ENCODE assay signal across 9 mouse cellular contexts in genomic region chr9:13697041-13697811, GRCm38 (mm10). TPM values are rescaled to one million over a fixed set of nuclear protein-coding genes. Genes with fewer than 3 reads are reported as not detected.
DNase-seq lines count a peak whose midpoint lies in the region; ATAC-seq and TF ChIP-seq lines count a peak whose summit lies in the region.
"Had no signal": no experiment of that assay in that cellular context is flagged by ENCODE, and none has a peak within 500 bp of the region (broad histone marks: within the 10 kb centered on the region; RNA-seq: fewer than 3 reads in every experiment).

No protein-coding gene starts in this region.

- H3K27me3 ChIP-seq in lung, embryonic 15.5 days: no peaks in the 10 kb centered on the region
- H3K27me3 ChIP-seq in limb, embryonic 15.5 days: no peaks in the 10 kb centered on the region

- no peaks in the 10 kb centered on the region for H3K9me3 ChIP-seq in lung, embryonic 15.5 days
- H3K9me3 ChIP-seq in ES-E14 (ENCODE audit: control insufficient read depth, insufficient read depth, low read depth, low read length): no peaks in the 10 kb centered on the region
- H3K9me3 ChIP-seq in limb, embryonic 15.5 days: no peaks in the 10 kb centered on the region

- peak overlapping the region; percentile 24; the same call in 1 of the 2 replicates for H3K27ac ChIP-seq in lung, embryonic 15.5 days
- H3K27ac ChIP-seq in ES-E14 (ENCODE audit: insufficient read depth, low read depth, low read length, poor library complexity, severe bottlenecking): peak overlapping the region; percentile 79; the same call in 1 of the 2 replicates
- H3K27ac ChIP-seq in limb, embryonic 15.5 days: peak overlapping the region; percentile 65; the same call in 1 of the 2 replicates

- H3K4me2 ChIP-seq in lung, embryonic 15.5 days: no peak overlapping the region
- no peak overlapping the region for H3K4me2 ChIP-seq in limb, embryonic 15.5 days

- peaks cover 29% of the 10 kb centered on the region for H3K4me1 ChIP-seq in lung, embryonic 15.5 days
- H3K4me1 ChIP-seq in ES-E14 (ENCODE audit: control insufficient read depth in 2 of 2, insufficient read depth in 2 of 2, low read length in 2 of 2, poor library complexity in 1 of 2): peaks cover 26 to 34% of the 10 kb centered on the region in 2 experiments
- peaks cover 12% of the 10 kb centered on the region for H3K4me1 ChIP-seq in limb, embryonic 15.5 days

- 65% methylated on average over 4 of the region's 4 CpGs for WGBS in lung, embryonic 15.5 days
- 78% methylated on average over 4 of the region's 4 CpGs for WGBS in limb, embryonic 15.5 days

- no peak overlapping the region for H3K4me3 ChIP-seq in lung, embryonic 15.5 days
- H3K4me3 ChIP-seq in ES-E14 (ENCODE audit: insufficient read depth in 1 of 2, low read depth in 1 of 2, low read length in 2 of 2, poor library complexity in 1 of 2, severe bottlenecking in 1 of 2): no peak overlapping the region
- H3K4me3 ChIP-seq in limb, embryonic 15.5 days: no peak overlapping the region

- no peak for ATAC-seq in lung, embryonic 15.5 days (ENCODE audit: borderline replicate concordance, extremely low read depth, low FRiP score, low TSS enrichment)
- peak; percentile 30; the same call in 1 of the 2 replicates for ATAC-seq in limb, embryonic 15.5 days (ENCODE audit: insufficient number of reproducible peaks, low FRiP score, low TSS enrichment, low read depth)

- in situ Hi-C loops in ES-E14 (cut with MboI; ENCODE audit: low sequenced_read_pairs in 2 of 2, unreplicated experiment in 2 of 2): no loop called here

- H3K9ac ChIP-seq in lung, embryonic 15.5 days: no peak overlapping the region
- no peak overlapping the region; the same call in 1 of the 2 replicates for H3K9ac ChIP-seq in ES-E14 (ENCODE audit: insufficient read depth, low read depth, low read length, poor library complexity, severe bottlenecking)
- no peak overlapping the region for H3K9ac ChIP-seq in limb, embryonic 15.5 days

- DNase-seq in lung, adult 18-20 months: no peak
- DNase-seq in ES-E14 (ENCODE audit: low read depth, low spot score): no peak
- DNase-seq in brain, adult 2 months (ENCODE audit: low read depth, low spot score): peak; percentile 8
- DNase-seq in right cerebral cortex, postnatal 25 days: no peak
- no peak for DNase-seq in cerebellum, adult 11-12 months
- no peak for DNase-seq in kidney, postnatal 4 days
- DNase-seq: kidney, postnatal 14 days had no signal

- H3K36me3 ChIP-seq in lung, embryonic 15.5 days: no peaks in the 10 kb centered on the region
- H3K36me3 ChIP-seq in ES-E14 (ENCODE audit: control insufficient read depth, insufficient read depth, low read length, poor library complexity, severe bottlenecking): no peaks in the 10 kb centered on the region
- H3K36me3 ChIP-seq in limb, embryonic 15.5 days: 0 out of 2 replicates have a peak, but pooled peaks cover under 1% of the 10 kb centered on the region

TF ChIP-seq in ES-E14, 5 proteins besides CTCF, POLR2A, EP300 and RAD21:
- TF ChIP-seq CHD2 (IDR thresholded peaks at IDR 0.05; ENCODE audit: low read depth, low read length) (no peak), ZNF384 (IDR thresholded peaks at IDR 0.05; ENCODE audit: low read depth, low read length) (no peak), HCFC1 (IDR thresholded peaks at IDR 0.05; ENCODE audit: borderline replicate concordance, insufficient read depth, low read length) (no peak), MAFK (IDR thresholded peaks at IDR 0.05; ENCODE audit: insufficient read depth, low read depth, low read length) (no peak), ZC3H11A (IDR thresholded peaks at IDR 0.05; ENCODE audit: borderline replicate concordance, low read depth, low read length) (no peak)

RNA-seq across cellular contexts. Expression of gene Mtmr2, which starts 51.0 kb away (rescaled TPM):
- 86.9 and 91.8 TPM in 2 replicates for polyA plus RNA-seq in lung, embryonic 15.5 days (2015; fragmentation: Nextera tagmentation; extraction: Ambion mirVana)
- total RNA-seq in ES-E14 (2012; rRNA removed): 36.8 and 45.3 TPM in 2 replicates
- polyA plus RNA-seq in limb, embryonic 15.5 days (2015; fragmentation: Nextera tagmentation; extraction: Ambion mirVana): 71.2 and 76.1 TPM in 2 replicates

Comparison
In these comparisons a context has a peak if more than half of its experiments do, and no peak if none do; other contexts are left out.
1. H3K27ac ChIP-seq: peak in every context shown above with its lines; median percentile 79 in ES-E14; 65 in limb, embryonic 15.5 days; 24 in lung, embryonic 15.5 days.